Mouse (Mus musculus) neutrophil, adult 5-6 weeks (primary cell): ENCODE results near the gene Sh2d6. TPM values are rescaled to one million over a fixed set of nuclear protein-coding genes. Genes with fewer than 3 reads are reported as not detected.

ENCODE experiments used
- ATAC-seq: fragments of 151-379, 151-347 bp; 2 replicates; pipeline ENCODE4 v1.8.0; 2017; ENCODE audit warnings: mild to moderate bottlenecking, moderate TSS enrichment; ENCODE audit not compliant: insufficient number of reproducible peaks, poor library complexity, low FRiP score, severe bottlenecking; ENCODE audit errors: extremely low read depth
- total RNA-seq: library from RNA; stranded (forward); fragments of 200-1000 nt; gene quantifications from 2 replicates; pipeline ENCODE4 v1.2.3, GENCODE M21; 2017

The Sh2d6 gene
- total RNA-seq, 1 experiment from 2014 or later: 1.3 TPM

- no peak for ATAC-seq
Observed at GRCm38 (mm10) chr6:72475221-72475985, 46.1 kb downstream of the Sh2d6 start.

GRCm38 (mm10) chr6:72473264-72474041 is 48.1 kb downstream of the Sh2d6 start:
- no peak for ATAC-seq

- ATAC-seq: no peak
Observed at GRCm38 (mm10) chr6:72466171-72466570, 55.3 kb downstream of the Sh2d6 start.

- no peak for ATAC-seq
Observed at GRCm38 (mm10) chr6:72465361-72466157, 55.9 kb downstream of the Sh2d6 start.

Other genes with a start within 250 kb of the Sh2d6 start
- not detected in 2 replicates for gene Sftpb, start 217.1 kb downstream of the Sh2d6 start, total RNA-seq
- gene Usp39, start 176.5 kb downstream of the Sh2d6 start, total RNA-seq: 34.1 and 44.6 TPM in 2 replicates
- 44.6 and 44.9 TPM in 2 replicates for gene 0610030E20Rik, start 174.4 kb downstream of the Sh2d6 start, total RNA-seq
- 0.93 and 2.2 TPM in 2 replicates for gene Tmem150a, start 166.3 kb downstream of the Sh2d6 start, total RNA-seq
- 79.3 and 102 TPM in 2 replicates for gene Rnf181, start 154.8 kb downstream of the Sh2d6 start, total RNA-seq
- gene Vamp5, start 141.2 kb downstream of the Sh2d6 start, total RNA-seq: 15.8 and 16.2 TPM in 2 replicates
- 230 and 268 TPM in 2 replicates for gene Vamp8, start 131.0 kb downstream of the Sh2d6 start, total RNA-seq
- 10.5 and 10.9 TPM in 2 replicates for gene Ggcx, start 107.4 kb downstream of the Sh2d6 start, total RNA-seq
- gene Mat2a, start 82.1 kb downstream of the Sh2d6 start, total RNA-seq: 159 and 167 TPM in 2 replicates
- 145 and 178 TPM in 2 replicates for gene Capg, start 22.7 kb upstream of the Sh2d6 start, total RNA-seq
- gene Elmod3, start 76.7 kb upstream of the Sh2d6 start, total RNA-seq: 8.7 and 10.5 TPM in 2 replicates
- 1.2 and 1.5 TPM in 2 replicates for gene Retsat, start 76.8 kb upstream of the Sh2d6 start, total RNA-seq
- gene Tgoln1, start 95.3 kb upstream of the Sh2d6 start, total RNA-seq: 104 and 120 TPM in 2 replicates